Mouse (Mus musculus): ENCODE results near the gene Espl1. TPM values are rescaled to one million over a fixed set of nuclear protein-coding genes. Genes with fewer than 3 reads are reported as not detected.

Gene Espl1
- total RNA-seq, 2 experiments from 2014 or later = 23.2 to 28.2 TPM

Other genes starting within 250 kb of the Espl1 start
- gene Eif4b, start 222.5 kb upstream of the Espl1 start, total RNA-seq (2021) = 100 to 1,000 TPM; 142 to 145 TPM
- 10 to 100 TPM; 65.8 to 70.3 TPM for gene Tns2, start 195.9 kb upstream of the Espl1 start, total RNA-seq (2021)
- 10 to 100 TPM; 19.9 to 22.6 TPM for gene Spryd3, start 160.0 kb upstream of the Espl1 start, total RNA-seq (2021)
- gene Igfbp6, start 151.9 kb upstream of the Espl1 start, total RNA-seq (2021) = 10 to 100 TPM; 10.0 to 12.5 TPM
- under 1 TPM; 0.11 to 0.17 TPM for gene Soat2, start 145.7 kb upstream of the Espl1 start, total RNA-seq (2021)
- gene Zfp740, start 93.0 kb upstream of the Espl1 start, total RNA-seq (2021) = 10 to 100 TPM; 45.3 to 49.4 TPM
- gene Csad, start 91.5 kb upstream of the Espl1 start, total RNA-seq (2021) = 10 to 100 TPM; 26.8 to 29.9 TPM
- gene Itgb7, start 64.3 kb upstream of the Espl1 start, total RNA-seq (2021) = 1 to 10 TPM in 1 of 2 experiments, under 1 TPM in 1; 0.98 to 1.0 TPM
- 10 to 100 TPM; 12.9 to 16.6 TPM for gene Rarg, start 38.7 kb upstream of the Espl1 start, total RNA-seq (2021)
- gene Gm9918, start 25.7 kb upstream of the Espl1 start, total RNA-seq (2021) = not detected
- 10 to 100 TPM; 21.1 to 22.7 TPM for gene Mfsd5, start 16.8 kb upstream of the Espl1 start, total RNA-seq (2021)
- gene Pfdn5, start 29.9 kb downstream of the Espl1 start, total RNA-seq (2021) = 100 to 1,000 TPM; 334 to 351 TPM
- 10 to 100 TPM; 31.8 to 37.3 TPM for gene Myg1, start 35.4 kb downstream of the Espl1 start, total RNA-seq (2021)
- 10 to 100 TPM; 29.2 to 30.0 TPM for gene Aaas, start 54.5 kb downstream of the Espl1 start, total RNA-seq (2021)
- gene Sp7, start 70.9 kb downstream of the Espl1 start, total RNA-seq (2021) = not detected
- gene Sp1, start 109.9 kb downstream of the Espl1 start, total RNA-seq (2021) = 10 to 100 TPM; 55.5 to 74.3 TPM
- 1 to 10 TPM in 1 of 2 experiments, under 1 TPM in 1; 0.77 to 1.6 TPM for gene Amhr2, start 149.1 kb downstream of the Espl1 start, total RNA-seq (2021)
- gene Prr13, start 162.8 kb downstream of the Espl1 start, total RNA-seq (2021) = 10 to 100 TPM; 26.4 to 28.0 TPM
- 100 to 1,000 TPM; 703 to 721 TPM for gene Pcbp2, start 174.3 kb downstream of the Espl1 start, total RNA-seq (2021)
- gene Gm10337, start 207.5 kb downstream of the Espl1 start, total RNA-seq (2021) = 1 to 10 TPM in 1 of 2 experiments, not detected in 1; 7.3 TPM
- 1 to 10 TPM; 5.4 to 6.1 TPM for gene Map3k12, start 220.8 kb downstream of the Espl1 start, total RNA-seq (2021)
- gene Tarbp2, start 221.9 kb downstream of the Espl1 start, total RNA-seq (2021) = 10 to 100 TPM; 58.6 to 58.9 TPM
- gene Npff, start 228.7 kb downstream of the Espl1 start, total RNA-seq (2021) = 1 to 10 TPM; 2.6 to 3.0 TPM

All from heart, postnatal 4 days (tissue).